In genomic region chr4:153975768-153976167, GRCm38 (mm10) we compare ENCODE assay signal across 9 mouse cellular contexts. TPM values are rescaled to one million over a fixed set of nuclear protein-coding genes. Genes with fewer than 3 reads are reported as not detected.
A peak's percentile ranks its signal among the peaks of the same experiment; 100 is the strongest.
DNase-seq lines count a peak whose midpoint lies in the region; ATAC-seq and TF ChIP-seq lines count a peak whose summit lies in the region.
"Had no signal": no experiment of that assay in that cellular context is flagged by ENCODE, and none has a peak within 500 bp of the region (broad histone marks: within the 10 kb centered on the region; RNA-seq: fewer than 3 reads in every experiment).

No protein-coding gene starts in this region.

- H3K36me3 ChIP-seq in heart, embryonic 16.5 days (ENCODE audit: control insufficient read depth, insufficient read depth) = peaks cover 9% of the 10 kb centered on the region; the same call in 1 of the 2 replicates
- peaks cover 66% of the 10 kb centered on the region for H3K36me3 ChIP-seq in G1E (replicated peaks)
- H3K36me3 ChIP-seq in forebrain, postnatal 0 days (ENCODE audit: insufficient read depth) = peaks cover 28% of the 10 kb centered on the region
- H3K36me3 ChIP-seq in midbrain, embryonic 10.5 days = peaks cover 31% of the 10 kb centered on the region

- no peak for DNase-seq in heart, adult 9 months (ENCODE audit: low spot score in 2 of 2)
- peak; percentile 39 for DNase-seq in G1E (ENCODE audit: low spot score)
- DNase-seq in forebrain, postnatal 0 days = no peak
- no peak for DNase-seq in midbrain, embryonic 10.5 days (ENCODE audit: low spot score)
- DNase-seq in layer of hippocampus, adult 9-11 months = no peak
- DNase-seq in gastrocnemius, postnatal 25 days = no peak
- no peak for DNase-seq in ovary, postnatal 10 days (ENCODE audit: low spot score)
- DNase-seq: adrenal gland, postnatal 25 days had no signal

- peaks cover 7% of the 10 kb centered on the region for H3K4me1 ChIP-seq in heart, embryonic 16.5 days (ENCODE audit: control insufficient read depth, insufficient read depth, low read length)
- peaks cover 37% of the 10 kb centered on the region for H3K4me1 ChIP-seq in G1E (ENCODE audit: insufficient read depth, low read depth, low read length)
- H3K4me1 ChIP-seq in forebrain, postnatal 0 days (ENCODE audit: insufficient read depth) = peaks cover 14% of the 10 kb centered on the region; the same call in 1 of the 2 replicates
- H3K4me1 ChIP-seq in midbrain, embryonic 10.5 days = peaks cover 29% of the 10 kb centered on the region

- H3K9ac ChIP-seq in heart, embryonic 16.5 days (ENCODE audit: low read length) = peak overlapping the region; percentile 88
- peak overlapping the region; percentile 89 for H3K9ac ChIP-seq in forebrain, postnatal 0 days

- no peak overlapping the region for H3K27ac ChIP-seq in heart, embryonic 16.5 days (ENCODE audit: low read length)
- H3K27ac ChIP-seq in forebrain, postnatal 0 days (ENCODE audit: low read depth, low read length) = no peak overlapping the region
- peak overlapping the region; percentile 92; the same call in 1 of the 2 replicates for H3K27ac ChIP-seq in midbrain, embryonic 10.5 days (replicated peaks)

- no peaks in the 10 kb centered on the region for H3K27me3 ChIP-seq in heart, embryonic 16.5 days (ENCODE audit: control insufficient read depth, insufficient read depth, low read length)
- no peaks in the 10 kb centered on the region for H3K27me3 ChIP-seq in G1E (ENCODE audit: insufficient read depth, low read length)
- H3K27me3 ChIP-seq in forebrain, postnatal 0 days (ENCODE audit: insufficient read depth, low read length) = no peaks in the 10 kb centered on the region
- H3K27me3 ChIP-seq in midbrain, embryonic 10.5 days (ENCODE audit: low read depth, poor library complexity, severe bottlenecking) = no peaks in the 10 kb centered on the region

- WGBS in heart, embryonic 16.5 days = 34% methylated on average over 6 of the region's 6 CpGs
- 38% methylated on average over 6 of the region's 6 CpGs for WGBS in forebrain, postnatal 0 days
- WGBS in midbrain, embryonic 10.5 days = 43% methylated on average over 6 of the region's 6 CpGs

- H3K4me2 ChIP-seq in heart, embryonic 16.5 days (ENCODE audit: low read depth, low read length) = peak overlapping the region; percentile 86
- peak overlapping the region; percentile 91 for H3K4me2 ChIP-seq in forebrain, postnatal 0 days (ENCODE audit: low read depth)

- peak overlapping the region; percentile 85 for H3K4me3 ChIP-seq in heart, embryonic 16.5 days (ENCODE audit: low read length)
- H3K4me3 ChIP-seq in G1E (ENCODE audit: low read depth, low read length) = peak overlapping the region; percentile 91
- peak overlapping the region; percentile 96 for H3K4me3 ChIP-seq in forebrain, postnatal 0 days (ENCODE audit: low read depth, low read length)
- peak overlapping the region; percentile 85 for H3K4me3 ChIP-seq in midbrain, embryonic 10.5 days

- ATAC-seq in heart, embryonic 16.5 days (replicated peaks; ENCODE audit: extremely low read depth, insufficient read depth, low FRiP score) = no peak
- ATAC-seq in G1E (ENCODE audit: extremely low read depth, insufficient number of reproducible peaks, low FRiP score, poor library complexity, severe bottlenecking) = no peak
- ATAC-seq in forebrain, postnatal 0 days = no peak

- H3K9me3 ChIP-seq in heart, embryonic 16.5 days (replicated peaks; ENCODE audit: control insufficient read depth, low read length) = no peaks in the 10 kb centered on the region
- H3K9me3 ChIP-seq in G1E (replicated peaks) = no peaks in the 10 kb centered on the region
- no peaks in the 10 kb centered on the region for H3K9me3 ChIP-seq in forebrain, postnatal 0 days (ENCODE audit: low read length)
- no peaks in the 10 kb centered on the region for H3K9me3 ChIP-seq in midbrain, embryonic 10.5 days (replicated peaks)

- no peak for TF ChIP-seq CTCF in G1E (IDR thresholded peaks at IDR 0.05; ENCODE audit: low read depth, low read length)
- TF ChIP-seq CTCF in forebrain, postnatal 0 days (IDR thresholded peaks at IDR 0.05; ENCODE audit: low read depth) = no peak

RNA-seq across cellular contexts. Expression of gene Cep104, which starts 0.8 kb away (rescaled TPM):
- 14.1 and 17.7 TPM in 2 replicates for polyA plus RNA-seq in heart, embryonic 16.5 days (2015; fragmentation: Nextera tagmentation; extraction: Ambion mirVana)
- total RNA-seq in G1E (2014; fragmentation: Nextera tagmentation) (12.0 and 14.7 TPM in 2 replicates), G1E (2017) (6.1 and 7.7 TPM in 2 replicates)
- 6.6 and 8.6 TPM in 2 replicates for polyA plus RNA-seq in G1E (2012)
- 9.2 and 10.5 TPM in 2 replicates for total RNA-seq in forebrain, postnatal 0 days (2014; rRNA removed)
- polyA plus RNA-seq in forebrain, postnatal 0 days (2015; fragmentation: Nextera tagmentation; extraction: Ambion mirVana) = 7.7 and 9.9 TPM in 2 replicates
- 21.5 and 22.8 TPM in 2 replicates for polyA plus RNA-seq in midbrain, embryonic 10.5 days (2016; fragmentation: Nextera tagmentation; extraction: Ambion mirVana)
- total RNA-seq in gastrocnemius, postnatal 25 days (2021) = 10 to 100 TPM; 20.0 to 21.9 TPM

RNA-seq across cellular contexts. Expression of gene Dffb, which starts 0.8 kb away (rescaled TPM):
- 8.5 and 8.6 TPM in 2 replicates for polyA plus RNA-seq in heart, embryonic 16.5 days (2015; fragmentation: Nextera tagmentation; extraction: Ambion mirVana)
- total RNA-seq in G1E (2014; fragmentation: Nextera tagmentation) (6.8 and 11.0 TPM in 2 replicates), G1E (2017) (17.0 and 20.5 TPM in 2 replicates)
- polyA plus RNA-seq in G1E (2012) = 13.4 and 16.7 TPM in 2 replicates
- 18.9 and 22.7 TPM in 2 replicates for total RNA-seq in forebrain, postnatal 0 days (2014; rRNA removed)
- polyA plus RNA-seq in forebrain, postnatal 0 days (2015; fragmentation: Nextera tagmentation; extraction: Ambion mirVana) = 8.6 and 9.3 TPM in 2 replicates
- 13.1 and 14.3 TPM in 2 replicates for polyA plus RNA-seq in midbrain, embryonic 10.5 days (2016; fragmentation: Nextera tagmentation; extraction: Ambion mirVana)
- total RNA-seq in gastrocnemius, postnatal 25 days (2021) = 1 to 10 TPM; 2.2 to 2.7 TPM

RNA-seq across cellular contexts. Expression of gene A430005L14Rik, which starts 18.7 kb away (rescaled TPM):
- 47.3 and 48.4 TPM in 2 replicates for polyA plus RNA-seq in heart, embryonic 16.5 days (2015; fragmentation: Nextera tagmentation; extraction: Ambion mirVana)
- total RNA-seq in G1E (2014; fragmentation: Nextera tagmentation) = 22.2 and 27.9 TPM in 2 replicates
- 48.7 and 57.6 TPM in 2 replicates for total RNA-seq in G1E (2017)
- polyA plus RNA-seq in G1E (2012) = 112 and 127 TPM in 2 replicates
- total RNA-seq in forebrain, postnatal 0 days (2014; rRNA removed) = 38.6 and 46.4 TPM in 2 replicates
- polyA plus RNA-seq in forebrain, postnatal 0 days (2015; fragmentation: Nextera tagmentation; extraction: Ambion mirVana) = 47.6 and 50.9 TPM in 2 replicates
- 138 and 162 TPM in 2 replicates for polyA plus RNA-seq in midbrain, embryonic 10.5 days (2016; fragmentation: Nextera tagmentation; extraction: Ambion mirVana)
- 10 to 100 TPM; 13.6 to 14.7 TPM for total RNA-seq in gastrocnemius, postnatal 25 days (2021)

RNA-seq across cellular contexts. Expression of gene Lrrc47, which starts 35.8 kb away (rescaled TPM):
- 14.7 and 15.1 TPM in 2 replicates for polyA plus RNA-seq in heart, embryonic 16.5 days (2015; fragmentation: Nextera tagmentation; extraction: Ambion mirVana)
- total RNA-seq in G1E (2014; fragmentation: Nextera tagmentation) (17.5 and 24.8 TPM in 2 replicates), G1E (2017) (28.7 and 40.7 TPM in 2 replicates)
- 201 and 254 TPM in 2 replicates for polyA plus RNA-seq in G1E (2012)
- total RNA-seq in forebrain, postnatal 0 days (2014; rRNA removed) = 21.9 and 27.4 TPM in 2 replicates
- polyA plus RNA-seq in forebrain, postnatal 0 days (2015; fragmentation: Nextera tagmentation; extraction: Ambion mirVana) = 19.4 and 20.5 TPM in 2 replicates
- 21.3 and 23.0 TPM in 2 replicates for polyA plus RNA-seq in midbrain, embryonic 10.5 days (2016; fragmentation: Nextera tagmentation; extraction: Ambion mirVana)
- 10 to 100 TPM; 19.6 to 21.4 TPM for total RNA-seq in gastrocnemius, postnatal 25 days (2021)

RNA-seq across cellular contexts. Expression of gene Smim1, which starts 50.3 kb away (rescaled TPM):
- 29.3 and 38.1 TPM in 2 replicates for polyA plus RNA-seq in heart, embryonic 16.5 days (2015; fragmentation: Nextera tagmentation; extraction: Ambion mirVana)
- total RNA-seq in G1E (2014; fragmentation: Nextera tagmentation) = 74.3 and 100.0 TPM in 2 replicates
- total RNA-seq in G1E (2017) = 69.2 and 103 TPM in 2 replicates
- polyA plus RNA-seq in G1E (2012) = 58.4 and 87.4 TPM in 2 replicates
- total RNA-seq in forebrain, postnatal 0 days (2014; rRNA removed) = 8.5 and 10.2 TPM in 2 replicates
- 7.2 TPM in 2 replicates for polyA plus RNA-seq in forebrain, postnatal 0 days (2015; fragmentation: Nextera tagmentation; extraction: Ambion mirVana)
- polyA plus RNA-seq in midbrain, embryonic 10.5 days (2016; fragmentation: Nextera tagmentation; extraction: Ambion mirVana) = 18.4 and 21.2 TPM in 2 replicates
- total RNA-seq in gastrocnemius, postnatal 25 days (2021) = 1 to 10 TPM; 2.2 to 3.4 TPM
